Mouse (Mus musculus) frontal cortex, adult (tissue): ENCODE measurements around the gene Ak5.

Source experiments
- ATAC-seq: cut with Nextera tagmentation; 2 replicates; pipeline ENCODE4 v1.9.2; 2017; ENCODE audit warnings: mild to moderate bottlenecking, moderate library complexity, mixed read lengths; ENCODE audit not compliant: low TSS enrichment

Gene Ak5

GRCm38 (mm10) chr3:152442795-152443194 lies 225.4 kb downstream of the Ak5 start:
- ATAC-seq = peak; percentile 59; the same call in 1 of the 2 replicates

GRCm38 (mm10) chr3:152438068-152438467 lies 230.1 kb downstream of the Ak5 start:
- ATAC-seq = no peak

GRCm38 (mm10) chr3:152435590-152435989 lies 232.6 kb downstream of the Ak5 start:
- no peak for ATAC-seq

GRCm38 (mm10) chr3:152432677-152433076 lies 235.5 kb downstream of the Ak5 start:
- no peak for ATAC-seq

DNA sequence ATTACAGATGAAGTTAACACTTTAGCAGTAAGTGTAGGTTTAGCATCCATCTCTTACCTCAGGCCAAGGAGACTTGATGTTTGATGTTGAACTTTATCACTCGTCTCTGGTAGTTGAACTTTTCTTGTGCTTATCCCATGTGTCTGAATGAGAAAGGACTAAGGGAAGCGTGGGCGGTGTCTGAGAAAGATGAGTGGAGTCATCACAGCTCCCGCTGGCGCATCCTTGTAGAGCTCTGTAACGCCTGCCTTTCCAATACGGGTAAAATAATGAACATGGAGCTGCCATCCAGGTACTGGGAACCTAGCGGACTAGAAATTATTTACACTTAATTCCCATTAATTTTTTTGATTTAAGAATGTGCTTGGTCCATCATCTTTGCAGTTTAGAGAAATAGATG lies 239.2 kb downstream of the Ak5 start:
- peak; percentile 53; the same call in 1 of the 2 replicates for ATAC-seq
